Mouse (Mus musculus): ENCODE measurements around the gene B9d2.

B9d2 gene

GRCm38 (mm10) chr7:25729862-25730261 lies 49.3 kb downstream of the B9d2 start:
- DNase-seq (ENCODE audit: low read depth, low spot score): no peak

GRCm38 (mm10) chr7:25731294-25732055 lies 50.9 kb downstream of the B9d2 start:
- no peak for DNase-seq (ENCODE audit: low read depth, low spot score)

GRCm38 (mm10) chr7:25734991-25735390 lies 54.4 kb downstream of the B9d2 start:
- no peak for DNase-seq (ENCODE audit: low read depth, low spot score)
